Mouse (Mus musculus) bone marrow macrophage, adult 2 months (primary cell): Measurements from ENCODE around the gene Slitrk6. TPM values are rescaled to one million over a fixed set of nuclear protein-coding genes. Genes with fewer than 3 reads are reported as not detected.

Source experiments
- H3K27ac ChIP-seq: 2 replicates; pipeline ENCODE4 v1.5.1; 2012; ENCODE audit warnings: low read depth, low read length; ENCODE audit not compliant: insufficient read depth
- H3K4me1 ChIP-seq: 2 replicates; pipeline ENCODE4 v1.6.1; 2012; ENCODE audit warnings: low read length; ENCODE audit not compliant: control insufficient read depth, insufficient read depth
- H3K4me3 ChIP-seq: 2 replicates; pipeline ENCODE4 v1.5.1; 2012; ENCODE audit warnings: mild to moderate bottlenecking, low read length, moderate library complexity; ENCODE audit not compliant: insufficient read depth
- CTCF ChIP-seq: IDR thresholded peaks from 2 replicates; pipeline ENCODE4 v1.5.1; 2012; ENCODE audit warnings: low read depth, mild to moderate bottlenecking, low read length, moderate library complexity
- POLR2A ChIP-seq: IDR thresholded peaks from 2 replicates; pipeline ENCODE4 v1.6.1; 2012; ENCODE audit warnings: mild to moderate bottlenecking, low read depth, low read length, borderline replicate concordance
- polyA plus RNA-seq: library from polyadenylated mRNA; stranded (reverse); fragments of >200 nt; gene quantifications from 2 replicates; pipeline ENCODE4 v1.2.4, GENCODE M21; 2012; ENCODE audit not compliant: missing spikeins, insufficient read depth, insufficient read length

Gene Slitrk6
- not detected in 2 replicates for polyA plus RNA-seq

DNA sequence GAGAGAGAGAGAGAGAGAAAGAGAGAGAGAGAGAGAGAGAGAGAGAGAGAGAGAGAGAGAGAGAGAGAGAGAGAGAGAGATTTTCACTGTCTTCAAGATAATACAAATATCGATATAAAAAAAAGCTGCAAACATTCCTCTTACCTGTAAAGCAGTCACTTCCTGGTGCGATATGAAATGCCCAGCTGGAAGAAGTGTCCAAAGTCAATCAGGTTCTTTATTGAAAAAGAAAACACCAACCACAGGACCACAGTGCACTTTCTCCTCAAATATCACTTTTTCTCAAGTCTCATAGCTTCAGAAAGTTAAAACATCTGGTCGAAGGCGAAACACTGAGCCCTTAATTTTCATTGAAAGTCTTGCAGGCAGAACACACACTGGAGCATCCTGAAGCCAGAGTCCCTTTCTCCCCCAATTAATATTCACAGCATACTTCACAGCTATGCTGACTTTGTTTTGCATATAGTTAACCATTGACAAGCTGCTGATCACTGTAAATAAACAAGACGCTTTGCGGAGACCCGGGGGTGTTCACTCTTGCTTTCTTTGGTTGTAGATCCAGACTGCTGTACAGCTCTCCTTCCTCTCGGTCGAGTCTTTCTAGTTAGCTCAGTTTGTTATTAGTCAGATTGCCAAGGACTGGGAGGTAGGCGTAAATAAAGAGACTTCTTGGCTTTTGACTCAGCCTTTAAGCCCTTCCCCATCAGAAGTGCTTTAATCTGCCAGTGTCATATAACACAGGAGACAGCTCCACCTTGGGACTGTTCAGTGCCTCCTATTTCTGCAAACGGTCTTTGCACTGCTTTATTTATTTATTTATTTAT is at the start of gene Slitrk6:
Gene Slitrk6, minus strand, starts transcription at position 666 of the 824 bp plus-strand sequence.
- TF ChIP-seq POLR2A, result no peak
- TF ChIP-seq CTCF, result no peak
- no peak within 1 kb of the TSS for H3K4me3 ChIP-seq
- H3K4me1 ChIP-seq, result no peaks in the 10 kb centered on the region
- H3K27ac ChIP-seq, result no peak within 1 kb of the TSS

- TF ChIP-seq POLR2A (no peak), CTCF (no peak)
Measured at GRCm38 (mm10) chr14:110777546-110777945, 22.6 kb upstream of the Slitrk6 start.

DNA sequence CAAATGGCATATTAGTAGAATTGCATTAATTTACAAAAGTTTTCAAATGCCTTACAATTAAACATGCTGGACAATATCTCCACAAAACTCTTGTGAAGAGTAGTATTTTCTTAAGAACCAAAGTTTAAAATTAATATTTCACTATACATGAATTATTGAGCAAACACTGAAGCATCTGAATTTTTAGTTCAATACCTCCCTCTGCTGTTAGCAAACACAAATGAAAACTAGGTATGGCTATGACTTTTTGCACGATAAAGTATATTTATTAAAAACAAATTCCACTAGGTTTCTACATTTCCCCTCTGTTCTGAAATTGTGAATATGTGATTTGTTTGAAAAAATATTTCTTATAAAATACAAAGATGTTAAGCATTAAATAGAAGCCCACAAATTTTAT is 15.7 kb upstream of the Slitrk6 start:
- no peak overlapping the region for H3K4me3 ChIP-seq
- TF ChIP-seq POLR2A, result no peak
- no peaks in the 10 kb centered on the region for H3K4me1 ChIP-seq
- H3K27ac ChIP-seq, result no peak overlapping the region

More at GRCm38 (mm10) chr14:110777546-110777945, 22.6 kb upstream of the Slitrk6 start:
- Histone ChIP-seq H3K4me3 (no peak overlapping the region), H3K4me1 (no peaks in the 10 kb centered on the region), H3K27ac (no peak overlapping the region)

DNA sequence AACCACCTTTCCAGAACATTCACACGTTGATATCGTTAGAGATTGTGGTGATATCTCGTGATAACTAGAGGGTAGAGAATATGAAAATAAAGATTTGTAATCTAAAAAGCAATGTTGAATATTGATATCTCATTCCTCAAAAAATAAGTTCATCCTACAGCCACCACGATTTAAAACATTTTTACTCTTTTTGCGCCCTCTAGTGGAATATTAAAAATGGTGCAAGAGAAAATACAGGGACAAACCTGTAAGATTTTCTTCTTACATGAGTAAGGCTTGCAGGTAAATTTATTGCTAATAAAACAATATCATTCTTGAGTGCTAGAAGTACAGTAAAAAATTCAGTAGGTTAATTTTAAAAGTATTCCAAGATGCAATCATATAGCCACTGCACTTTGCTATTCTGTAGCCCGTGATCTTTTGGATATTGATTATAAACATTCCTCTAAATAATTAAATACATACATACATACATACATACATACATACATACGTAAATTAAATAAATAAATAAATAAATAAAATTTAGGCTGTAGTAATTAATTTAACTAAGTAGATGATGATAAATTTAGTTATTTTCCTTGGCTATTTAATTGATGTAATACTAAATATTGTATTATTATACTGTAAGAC is 7.8 kb upstream of the Slitrk6 start:
- H3K4me3 ChIP-seq, result no peak overlapping the region
- TF ChIP-seq CTCF, result no peak
- TF ChIP-seq POLR2A, result no peak

DNA sequence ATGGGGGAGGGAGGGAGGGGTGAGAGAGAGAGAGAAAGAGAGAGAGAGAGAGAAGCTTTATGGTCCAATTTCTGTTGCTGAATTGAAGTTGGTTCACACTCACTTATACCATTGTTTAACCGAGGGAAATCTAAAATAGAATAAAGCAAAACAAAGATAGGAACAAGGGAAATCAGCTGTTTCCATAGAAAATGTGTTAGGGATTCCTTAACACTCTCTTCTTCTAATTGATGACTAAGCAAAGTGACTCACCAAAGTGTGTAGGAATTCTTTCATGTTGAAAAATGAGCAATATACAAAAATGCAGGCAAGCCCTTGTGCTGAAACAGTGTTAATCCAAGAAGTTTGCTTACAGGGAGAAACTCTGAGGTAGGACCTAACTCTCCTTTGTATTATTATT is 6.0 kb upstream of the Slitrk6 start:
- H3K4me1 ChIP-seq, result no peaks in the 10 kb centered on the region
- TF ChIP-seq CTCF (no peak), POLR2A (no peak)
- no peak overlapping the region for H3K4me3 ChIP-seq

More for the DNA sequence above, 7.8 kb upstream of the Slitrk6 start:
- H3K27ac ChIP-seq, result no peak overlapping the region
- H3K4me1 ChIP-seq, result no peaks in the 10 kb centered on the region

GRCm38 (mm10) chr14:110755308-110755650 is 330 bp upstream of the Slitrk6 start:
- no peak overlapping the region for H3K27ac ChIP-seq
- H3K4me3 ChIP-seq, result no peak overlapping the region
- TF ChIP-seq CTCF, result no peak
- TF ChIP-seq POLR2A, result no peak
- H3K4me1 ChIP-seq, result no peaks in the 10 kb centered on the region

More for the DNA sequence above, 6.0 kb upstream of the Slitrk6 start:
- H3K27ac ChIP-seq, result no peak overlapping the region

GRCm38 (mm10) chr14:110739861-110740260 is 15.1 kb downstream of the Slitrk6 start:
- Histone ChIP-seq H3K27ac (no peak overlapping the region), H3K4me1 (no peaks in the 10 kb centered on the region), H3K4me3 (no peak overlapping the region)
- no peak for TF ChIP-seq CTCF
- no peak for TF ChIP-seq POLR2A

GRCm38 (mm10) chr14:110739368-110739767 is 15.6 kb downstream of the Slitrk6 start:
- no peak overlapping the region for H3K27ac ChIP-seq
- H3K4me3 ChIP-seq, result no peak overlapping the region
- TF ChIP-seq POLR2A (no peak), CTCF (no peak)
- no peaks in the 10 kb centered on the region for H3K4me1 ChIP-seq

- no peak for TF ChIP-seq POLR2A
- TF ChIP-seq CTCF, result no peak
- Histone ChIP-seq H3K4me1 (no peaks in the 10 kb centered on the region), H3K27ac (no peak overlapping the region), H3K4me3 (no peak overlapping the region)
Measured at GRCm38 (mm10) chr14:110728344-110728910, 26.5 kb downstream of the Slitrk6 start.
